Mouse (Mus musculus): Measurements from ENCODE around the gene Otub1.

GRCm38 (mm10) chr19:7204898-7205297, 1.2 kb downstream of the Otub1 start:
- no peak for TF ChIP-seq CTCF (IDR thresholded peaks at IDR 0.05; ENCODE audit: low read depth)
- no peak for TF ChIP-seq EP300 (IDR thresholded peaks at IDR 0.05; ENCODE audit: low read depth)

Data from liver, embryonic 14.5 days (tissue).